Mouse (Mus musculus) ovary, adult 18-20 months (tissue): ENCODE data around the gene Fgfr2.
A peak's percentile ranks its signal among the peaks of the same experiment; 100 is the strongest.

Experiments used
- DNase-seq: peaks from one replicate; pipeline ENCODE4 v3.0.0; 2022; ENCODE audit warnings: low spot score, mixed read lengths

Gene Fgfr2

DNA sequence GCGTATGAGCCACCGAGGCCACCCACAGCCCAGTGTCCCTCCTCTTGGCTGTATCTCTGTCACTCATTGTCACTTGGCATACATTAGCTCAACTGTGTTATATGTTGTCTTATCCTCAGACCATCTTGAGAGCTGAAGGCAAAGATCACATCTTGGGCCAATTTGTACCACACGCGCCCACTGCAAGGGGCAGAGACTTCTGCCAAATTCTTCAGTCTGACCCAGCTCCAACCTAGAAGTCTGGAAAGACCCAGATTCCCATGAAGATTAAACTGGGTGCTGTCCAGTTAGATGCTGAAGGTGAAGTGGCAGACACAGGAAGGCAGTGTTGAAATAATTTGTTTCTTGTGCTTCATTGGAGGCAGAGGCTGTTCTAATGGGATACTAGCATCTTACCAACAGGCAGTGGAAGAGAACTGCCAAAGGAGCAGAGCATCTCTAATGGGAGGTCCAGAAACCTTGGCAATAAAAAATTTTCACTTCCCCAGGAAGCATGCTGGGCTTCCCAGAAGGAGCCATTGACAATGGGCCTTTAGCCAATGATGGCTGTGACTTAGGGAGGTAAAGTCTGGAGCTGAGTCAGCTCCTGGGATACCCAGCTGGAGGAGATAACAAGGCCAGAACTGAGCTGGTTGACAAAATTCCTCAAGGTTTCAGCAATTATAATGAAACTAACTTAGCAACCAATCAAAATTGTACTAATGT, 514.7 kb downstream of the Fgfr2 start:
- DNase-seq: no peak

DNA sequence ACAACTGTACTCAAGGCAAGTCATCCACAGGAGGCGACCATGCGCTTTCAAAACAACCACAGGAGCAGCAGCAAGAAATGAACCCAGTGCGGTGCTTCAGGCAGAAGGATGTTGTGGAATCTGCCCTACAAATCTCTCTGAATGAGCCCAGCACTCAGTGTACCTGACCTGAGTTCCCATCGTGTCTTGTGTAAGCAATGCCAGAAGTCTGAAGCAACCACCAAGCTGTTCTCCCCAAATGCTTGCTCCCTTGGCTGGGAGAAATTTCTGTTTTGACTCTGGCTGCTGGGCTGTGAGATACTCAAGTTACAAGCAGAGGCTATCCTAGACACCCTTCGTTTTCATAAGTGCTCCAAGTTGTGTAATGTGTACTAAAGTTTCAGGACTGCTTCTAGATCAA, 517.5 kb downstream of the Fgfr2 start:
- DNase-seq: no peak

DNA sequence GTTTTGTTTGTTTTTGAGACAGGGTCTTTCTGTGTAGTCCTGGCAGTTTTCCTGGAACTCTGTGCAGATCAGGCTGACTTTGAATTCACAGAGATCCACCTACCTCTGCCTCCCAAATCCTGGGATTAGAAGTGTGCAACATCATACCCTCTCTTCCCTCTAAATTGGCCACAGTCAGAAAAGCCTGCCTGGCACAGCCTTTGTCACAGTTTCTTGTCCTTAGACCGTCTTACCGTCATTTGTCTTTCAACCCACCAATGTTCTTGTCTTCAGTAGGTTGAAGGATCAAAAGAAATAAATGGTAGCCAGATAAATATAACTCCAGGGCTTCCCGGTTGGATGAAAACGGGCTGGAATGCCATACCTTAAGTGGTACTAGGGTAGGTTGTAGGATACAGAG, 518.4 kb downstream of the Fgfr2 start:
- no peak for DNase-seq

DNA sequence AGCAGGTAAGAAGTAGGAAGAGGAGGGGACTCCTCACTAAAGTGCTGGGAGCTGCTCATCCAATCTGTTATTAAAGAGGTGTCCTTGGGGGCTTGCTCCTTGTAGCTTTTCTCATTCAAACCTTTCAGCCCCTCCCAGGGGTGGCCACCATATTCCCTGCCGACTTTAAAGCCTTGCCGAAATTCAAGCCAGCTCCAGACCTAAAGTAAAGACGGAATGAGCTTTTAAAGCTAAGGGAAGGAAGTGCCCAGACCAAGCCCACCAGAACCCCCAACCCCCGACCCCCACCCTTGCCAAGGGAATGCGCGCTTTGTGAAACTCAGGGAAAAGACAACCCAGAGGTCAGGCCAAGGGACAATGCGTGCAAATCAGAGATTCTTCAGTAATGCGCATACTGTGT, 522.2 kb downstream of the Fgfr2 start:
- no peak for DNase-seq

DNA sequence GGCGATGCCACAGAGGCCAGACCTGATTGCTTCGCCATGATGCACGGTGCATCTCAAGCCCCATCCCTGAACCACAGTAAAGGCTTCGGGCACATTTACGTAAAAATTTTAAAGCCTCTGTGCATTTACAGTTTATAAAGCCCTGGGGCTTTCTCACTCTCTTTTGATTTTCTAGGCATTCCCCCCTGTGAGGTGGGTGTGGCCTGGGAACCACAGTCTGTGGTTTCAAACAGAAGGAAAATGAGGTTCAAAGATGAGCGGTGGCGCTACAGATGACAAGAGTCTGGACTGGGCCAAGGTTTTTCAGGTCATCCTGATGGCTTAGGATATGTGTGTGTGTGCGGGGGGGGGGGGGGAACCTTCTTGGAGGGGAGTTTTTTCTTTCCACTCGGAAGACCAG, 523.1 kb downstream of the Fgfr2 start:
- DNase-seq: no peak

DNA sequence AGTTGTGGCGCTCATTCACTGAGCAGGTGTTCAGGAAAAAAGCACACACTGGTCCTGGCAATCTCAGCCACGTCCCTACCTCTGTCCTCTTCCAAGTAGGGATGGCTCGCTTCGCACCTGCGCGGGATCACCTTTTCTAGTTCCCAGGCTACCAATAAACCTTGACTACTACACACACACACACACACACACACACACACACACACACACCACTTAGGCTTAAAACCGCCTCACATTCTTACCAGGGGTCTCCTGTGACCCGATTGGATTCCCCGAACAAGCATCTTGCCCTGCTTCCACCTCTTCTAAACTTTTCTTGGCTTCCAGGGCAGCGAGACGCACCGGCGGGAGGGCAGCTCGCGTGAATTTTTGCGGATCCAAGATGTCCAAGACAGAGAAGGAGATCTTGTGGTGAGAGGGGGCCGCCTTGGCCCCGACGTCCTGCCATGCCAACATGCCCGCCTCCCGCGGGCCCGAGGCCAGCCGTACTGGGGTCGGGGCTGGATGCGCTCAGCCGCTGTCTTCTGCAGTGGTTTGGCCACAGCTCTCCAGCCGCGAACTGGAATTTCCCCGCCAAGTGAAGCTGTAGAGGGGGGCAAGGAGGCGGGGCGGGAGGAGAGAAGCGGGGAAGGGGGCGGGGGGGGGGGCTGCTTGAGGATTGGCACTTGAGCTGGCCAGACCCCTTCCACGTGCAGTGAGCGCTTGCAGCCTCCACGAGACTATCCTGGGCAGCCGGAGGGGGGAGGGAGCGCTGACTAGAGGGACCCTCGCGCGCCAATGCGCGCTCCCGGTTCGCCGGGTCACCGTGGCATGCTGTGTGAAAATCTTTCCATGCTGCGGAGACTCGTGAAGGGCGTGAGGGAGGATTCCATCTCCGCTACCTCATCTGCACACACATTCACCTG, 523.8 kb downstream of the Fgfr2 start, which contains the start of gene Nkx1-2:
Nkx1-2 (minus strand) TSS at position 567 of the 905 bp plus-strand sequence.
- DNase-seq: no peak

DNA sequence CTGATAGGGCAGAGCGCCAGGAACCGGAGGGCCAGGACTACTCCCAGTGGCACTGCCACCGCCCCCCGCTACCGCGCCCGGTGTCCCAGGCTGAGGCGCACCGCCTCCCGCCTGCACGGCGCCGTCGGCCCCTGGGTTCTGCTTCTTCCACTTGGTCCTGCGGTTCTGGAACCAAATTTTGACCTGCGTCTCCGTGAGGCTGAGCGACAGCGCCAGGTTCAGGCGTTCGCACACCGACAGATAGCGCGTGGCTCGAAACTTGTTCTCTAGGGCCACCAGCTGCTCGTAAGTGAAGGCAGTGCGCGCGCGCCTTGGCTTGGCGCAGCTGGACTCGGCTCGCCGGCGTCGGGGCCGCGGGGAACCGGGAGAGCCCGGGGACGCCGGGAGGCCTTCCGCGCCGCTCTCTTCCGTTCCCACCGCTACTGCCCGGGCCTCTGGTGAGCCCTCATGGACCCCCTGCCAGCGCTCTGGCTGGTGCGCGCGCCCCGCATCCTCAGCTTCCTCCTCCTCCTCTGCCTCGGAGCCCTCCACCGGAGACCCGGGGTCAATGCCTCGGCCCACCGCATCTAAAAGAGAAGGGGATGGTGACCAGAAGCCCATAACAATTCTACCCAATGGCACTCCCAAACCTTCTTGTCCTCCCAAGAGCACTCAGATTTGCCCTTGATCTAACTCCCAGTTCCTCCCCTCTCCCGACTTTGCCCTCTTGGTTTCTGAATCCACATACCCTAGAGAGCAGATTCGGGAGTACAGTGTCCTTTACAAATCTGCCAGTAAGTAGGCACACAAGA, 525.7 kb downstream of the Fgfr2 start:
- no peak for DNase-seq

DNA sequence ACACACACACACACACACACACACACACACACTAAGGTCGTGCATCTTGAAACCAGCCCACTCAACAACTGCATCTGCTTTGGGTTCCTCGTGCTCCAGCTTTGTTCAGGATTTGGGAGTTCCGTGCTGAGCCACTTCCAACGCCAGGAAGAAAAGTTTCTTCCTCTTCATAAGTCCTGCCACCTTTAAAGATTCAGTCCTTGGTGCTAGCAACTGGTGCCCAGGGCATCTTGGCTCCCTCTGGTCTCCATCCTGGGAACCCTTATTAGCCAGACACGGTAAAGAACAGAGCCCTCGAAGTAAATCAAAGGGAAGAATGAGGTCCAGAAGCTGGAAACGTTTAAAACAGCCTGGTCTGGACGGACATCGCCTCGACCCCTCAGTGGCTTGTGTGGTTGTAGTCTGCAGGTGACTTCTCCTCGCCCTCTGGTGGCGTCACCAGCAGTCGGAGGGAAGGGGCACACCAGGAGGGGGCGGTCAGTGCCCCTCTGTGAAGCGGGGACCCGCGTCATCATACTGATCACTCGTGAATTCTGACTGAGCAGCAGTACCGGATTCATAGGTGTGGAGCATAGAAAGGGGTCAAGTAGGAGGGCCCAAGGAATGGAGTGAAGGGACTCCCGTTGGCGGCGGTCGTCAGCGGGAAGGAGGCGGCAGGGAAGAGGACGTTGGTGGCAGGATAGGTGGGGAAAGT, 526.4 kb downstream of the Fgfr2 start:
- no peak for DNase-seq

DNA sequence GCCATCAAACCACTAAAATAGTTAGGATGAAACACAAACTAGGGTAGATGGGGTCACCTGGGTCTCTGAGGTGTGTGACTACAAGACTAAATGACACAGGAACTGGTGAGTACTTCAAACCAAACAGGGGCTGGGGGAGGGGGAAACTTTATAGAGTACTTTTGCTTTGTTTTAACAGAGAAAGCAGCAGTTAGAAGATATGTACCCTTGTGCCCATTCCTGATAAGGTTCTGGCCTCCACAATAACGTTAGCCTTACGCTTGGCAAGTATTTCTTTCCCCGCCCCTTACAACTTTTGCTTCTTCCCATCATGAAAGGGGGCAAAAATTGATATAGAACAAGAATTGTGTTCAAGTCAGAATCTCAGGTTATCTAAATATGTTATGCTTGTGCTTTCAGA, 527.4 kb downstream of the Fgfr2 start:
- DNase-seq: no peak

DNA sequence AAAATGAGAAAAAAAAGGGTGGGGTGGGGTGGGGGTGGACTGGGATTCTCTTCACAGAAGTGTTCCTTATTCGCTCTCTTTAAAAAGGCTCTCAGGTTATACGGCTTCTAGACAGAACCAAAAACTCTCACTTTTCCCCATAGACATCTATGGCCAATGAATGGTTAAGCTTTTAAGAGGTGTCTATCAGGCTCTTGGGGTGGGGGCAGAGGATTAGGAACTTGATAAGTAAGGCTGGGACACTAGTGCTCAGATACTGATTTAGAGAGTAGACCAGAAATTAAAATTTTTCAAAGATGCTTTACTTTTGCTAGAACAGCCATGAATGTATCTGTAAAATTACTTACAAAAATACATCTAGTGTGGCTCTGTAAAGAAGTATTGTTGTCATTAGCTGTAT, 528.8 kb downstream of the Fgfr2 start:
- no peak for DNase-seq

DNA sequence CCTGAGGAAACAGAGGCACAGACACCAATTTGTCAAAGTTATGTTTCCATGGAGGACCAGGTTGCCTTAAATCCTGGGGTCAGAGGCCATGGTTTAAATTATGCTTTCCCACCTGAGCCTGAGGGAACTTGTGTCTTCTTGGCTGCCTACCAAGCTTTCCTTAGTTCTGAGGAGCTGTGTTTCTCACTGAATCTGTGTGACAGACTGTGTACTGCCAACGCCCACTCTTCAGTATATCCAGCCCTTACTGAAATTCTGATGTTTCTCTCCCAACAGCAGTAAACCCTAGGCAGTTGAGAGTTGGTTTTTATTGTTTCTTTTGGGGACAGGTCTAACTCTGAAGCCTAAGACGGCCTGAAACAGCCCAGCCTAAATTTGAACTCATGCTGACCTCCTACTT, 529.4 kb downstream of the Fgfr2 start:
- no peak for DNase-seq

DNA sequence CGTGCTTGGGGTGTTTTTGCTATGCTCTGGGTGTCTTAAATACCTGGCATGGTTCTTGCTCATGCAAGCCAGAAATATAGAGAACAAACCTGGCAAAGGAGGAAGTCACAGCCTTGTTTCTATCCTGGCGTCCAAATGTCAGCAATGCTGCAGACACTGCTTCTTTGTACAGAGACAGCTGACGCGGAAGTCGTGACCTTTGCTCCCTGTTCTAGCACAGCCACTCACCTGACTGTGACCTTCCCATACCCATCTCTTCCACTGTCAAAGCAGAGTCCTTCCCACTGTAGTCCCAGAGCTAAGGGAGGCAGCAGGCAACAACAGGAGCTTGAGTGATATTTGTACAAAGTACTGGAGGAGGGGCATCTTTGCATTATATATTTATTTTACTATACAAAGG, 533.5 kb downstream of the Fgfr2 start:
- no peak for DNase-seq

DNA sequence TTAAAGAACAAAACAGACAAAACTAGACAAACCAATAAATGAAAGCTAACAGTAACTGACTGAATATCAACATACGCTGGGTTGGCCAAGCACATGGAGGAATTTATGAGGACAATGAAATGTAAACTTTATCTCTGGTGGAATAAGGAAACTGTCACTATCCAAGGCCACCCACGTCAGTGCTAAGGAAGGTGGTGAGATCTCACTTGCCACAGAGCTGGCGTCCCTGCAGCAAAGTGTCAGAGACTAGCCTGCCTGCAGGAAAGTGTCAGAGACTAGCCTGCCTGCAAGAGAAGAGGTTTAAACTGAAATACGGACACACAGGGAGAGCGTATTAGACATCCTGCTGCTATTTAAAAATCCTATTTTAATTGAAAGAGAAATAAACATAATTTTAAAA, 536.0 kb downstream of the Fgfr2 start:
- DNase-seq: no peak

DNA sequence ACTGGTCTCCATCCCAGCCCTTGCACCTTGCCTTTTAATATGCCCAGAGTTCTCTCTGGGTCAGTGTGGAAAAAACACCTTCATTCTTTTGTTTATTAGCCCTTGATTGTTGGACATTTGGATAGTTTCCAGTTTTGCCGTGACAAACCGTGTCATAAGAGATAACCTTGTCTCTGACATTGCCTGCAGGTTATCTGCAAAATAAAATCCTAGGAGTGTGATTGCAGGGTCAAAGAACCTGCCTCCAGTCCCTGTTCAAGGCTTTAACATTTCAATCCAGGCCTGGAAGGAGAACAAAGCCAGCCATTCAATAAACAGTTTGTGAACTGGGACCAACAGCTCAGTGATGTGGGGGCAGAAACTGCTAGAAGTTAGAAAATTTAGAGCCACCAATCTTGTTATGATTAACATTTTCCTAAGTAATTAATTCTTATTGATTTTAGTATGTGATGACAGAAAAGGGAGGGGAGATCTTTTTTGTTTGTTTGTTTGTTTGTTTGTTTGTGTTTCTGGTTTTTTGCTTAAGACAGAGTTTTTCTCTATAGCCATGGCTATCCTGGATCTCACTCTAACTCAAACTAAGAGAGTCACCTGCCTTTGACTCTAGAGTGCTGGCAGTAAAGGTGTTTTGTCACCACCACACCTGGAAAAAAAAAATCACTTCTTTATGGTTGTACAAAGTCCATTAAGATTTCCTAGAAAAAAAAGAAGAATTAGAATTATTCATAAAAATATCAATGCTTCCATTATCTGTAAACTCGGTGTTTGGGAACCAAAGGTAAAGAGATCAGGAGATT, 537.3 kb downstream of the Fgfr2 start:
- DNase-seq: no peak

DNA sequence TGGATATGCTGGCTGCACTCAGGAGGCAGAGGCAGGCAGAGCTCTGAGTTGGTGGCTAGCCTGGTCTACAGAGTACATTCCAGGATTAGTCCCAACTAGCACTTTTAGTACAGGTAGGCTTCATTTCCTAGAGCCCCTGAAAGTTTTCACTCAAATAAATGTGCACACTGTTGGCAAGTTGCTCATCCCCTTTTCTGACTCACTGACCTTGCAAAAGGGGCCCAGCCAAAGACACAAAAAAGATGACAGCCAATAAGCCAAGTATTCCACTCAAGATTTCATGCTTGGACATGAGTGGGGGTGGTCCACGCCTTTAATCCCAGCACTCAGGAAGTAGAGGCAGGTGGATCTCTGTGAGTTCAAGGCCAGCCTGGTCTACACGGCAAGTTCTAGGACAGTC, 541.7 kb downstream of the Fgfr2 start:
- no peak for DNase-seq

DNA sequence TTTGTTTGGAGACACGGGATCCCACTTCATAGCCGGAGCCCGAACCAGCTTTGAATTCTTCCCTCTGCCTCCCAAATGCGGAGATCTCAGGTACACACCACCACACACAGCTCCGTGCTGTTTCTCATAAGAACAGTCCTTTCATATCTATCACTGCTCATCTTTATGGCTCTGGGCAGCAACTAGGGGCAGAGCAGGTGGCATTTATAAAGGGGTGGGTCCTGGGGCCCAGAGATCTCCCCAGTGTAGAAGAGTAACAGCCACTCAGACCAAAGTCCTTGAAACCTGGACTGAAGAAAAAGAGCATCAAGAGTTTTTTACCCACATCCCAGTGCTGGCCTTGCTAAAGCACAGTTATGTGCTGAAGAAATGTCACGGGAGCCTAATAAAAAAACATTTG, 542.6 kb downstream of the Fgfr2 start:
- DNase-seq: no peak

DNA sequence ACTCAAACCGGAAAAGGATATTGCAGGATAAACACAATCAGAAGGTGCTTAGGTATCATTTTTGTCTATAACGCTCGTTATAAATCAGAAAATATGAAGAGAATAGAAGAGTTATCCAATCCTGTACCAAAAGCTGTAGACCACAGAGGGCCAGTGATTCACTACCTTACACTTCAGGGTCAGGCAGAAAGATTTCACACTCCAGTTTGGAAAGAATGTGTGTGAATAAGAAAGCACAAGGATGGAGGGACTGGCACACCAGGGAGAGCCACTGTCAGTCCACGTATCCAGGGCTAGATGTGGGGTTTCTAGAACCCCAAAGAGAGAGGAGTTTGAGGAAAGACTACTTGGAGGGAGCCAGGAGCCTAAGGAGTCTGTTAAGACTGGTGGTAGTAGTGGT, 546.3 kb downstream of the Fgfr2 start:
- DNase-seq: no peak

DNA sequence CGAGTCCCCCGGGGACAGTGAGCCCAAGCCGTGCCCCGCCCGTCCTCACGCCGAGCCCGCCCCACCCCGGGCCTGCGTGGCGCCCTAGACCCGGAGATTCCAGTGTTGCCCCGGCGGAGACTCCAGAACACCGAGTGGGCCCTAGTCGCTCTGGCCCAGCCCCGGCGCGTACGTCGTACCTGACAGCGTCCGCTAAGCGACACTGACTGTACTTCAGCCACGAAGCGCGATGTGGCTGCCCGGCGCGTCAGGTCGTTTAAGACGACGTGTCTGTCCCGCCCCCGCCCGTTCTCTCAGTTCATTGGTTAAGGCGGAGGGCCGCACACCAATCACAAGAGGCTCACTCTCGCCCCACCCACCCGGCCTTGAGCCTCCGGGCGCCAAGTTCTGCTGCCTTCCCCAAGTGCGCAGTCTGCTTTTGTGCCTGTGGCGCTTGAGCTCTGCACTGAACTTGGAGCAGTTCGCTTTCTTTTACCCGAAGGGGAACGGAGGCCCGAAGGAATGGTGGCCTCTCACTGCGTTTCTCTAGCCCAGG, 547.0 kb downstream of the Fgfr2 start, which contains the start of gene Oat:
Oat (minus strand) TSS at position 283 of the 535 bp plus-strand sequence.
- DNase-seq: peak; percentile 95

DNA sequence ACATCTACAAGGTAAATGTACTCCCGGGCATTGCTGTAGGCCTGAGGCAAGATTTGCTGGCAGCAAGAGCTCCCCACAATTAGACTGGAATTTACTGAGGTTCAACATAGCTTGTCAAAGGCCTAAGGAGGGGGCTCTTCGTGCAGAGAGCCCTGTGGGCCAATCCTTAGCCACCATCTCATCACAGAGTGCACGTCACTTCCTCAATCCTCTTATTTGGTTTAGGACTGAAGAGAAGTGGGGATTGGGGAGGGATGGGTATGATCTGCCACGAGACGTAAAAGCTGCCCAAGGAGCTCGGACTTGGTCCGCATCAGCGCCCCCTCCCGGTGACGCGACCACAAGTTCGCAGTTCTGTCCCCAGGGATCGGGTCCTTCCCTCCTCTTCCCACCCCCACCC, 547.5 kb downstream of the Fgfr2 start:
- peak; percentile 68 for DNase-seq

DNA sequence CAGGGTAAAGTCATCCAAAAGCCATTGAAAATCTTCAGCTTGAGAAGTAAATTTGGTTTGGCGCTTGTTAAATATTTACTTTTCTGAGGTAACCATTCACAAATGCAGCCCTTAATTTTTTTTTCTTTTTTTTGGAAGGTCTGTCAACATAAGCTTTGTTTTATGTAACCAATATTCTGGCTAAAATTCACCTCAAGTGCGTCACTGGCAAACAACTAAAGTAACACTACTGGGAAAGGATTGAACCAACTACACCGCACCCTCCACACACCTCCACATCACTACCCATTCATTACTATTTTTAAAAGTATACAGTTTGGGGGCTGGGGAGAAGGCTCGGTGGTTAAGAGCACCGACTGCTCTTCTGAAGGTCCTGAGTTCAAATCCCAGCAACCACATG, 548.5 kb downstream of the Fgfr2 start:
- no peak for DNase-seq

DNA sequence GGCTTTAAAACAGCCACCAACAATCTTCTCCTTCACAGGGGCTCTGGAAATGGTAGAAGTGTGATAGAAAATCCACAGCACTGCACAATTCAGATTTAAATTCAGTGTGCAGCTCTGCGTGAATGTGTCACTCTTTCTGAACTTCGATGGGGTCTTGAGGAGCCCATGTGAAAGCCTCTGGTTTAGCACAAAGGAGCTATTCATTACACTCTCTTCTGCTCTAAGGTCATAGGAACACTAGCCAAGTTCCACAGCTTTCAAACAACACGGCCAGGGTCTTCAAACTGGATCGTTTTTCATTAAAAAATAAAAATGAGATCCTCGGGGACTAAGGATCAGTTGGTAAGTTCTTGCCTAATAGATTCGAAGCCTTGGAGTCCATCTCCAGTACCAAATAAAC, 549.9 kb downstream of the Fgfr2 start:
- DNase-seq: no peak
